Mouse (Mus musculus): ENCODE data around the gene Ppa1.

The Ppa1 gene

DNA sequence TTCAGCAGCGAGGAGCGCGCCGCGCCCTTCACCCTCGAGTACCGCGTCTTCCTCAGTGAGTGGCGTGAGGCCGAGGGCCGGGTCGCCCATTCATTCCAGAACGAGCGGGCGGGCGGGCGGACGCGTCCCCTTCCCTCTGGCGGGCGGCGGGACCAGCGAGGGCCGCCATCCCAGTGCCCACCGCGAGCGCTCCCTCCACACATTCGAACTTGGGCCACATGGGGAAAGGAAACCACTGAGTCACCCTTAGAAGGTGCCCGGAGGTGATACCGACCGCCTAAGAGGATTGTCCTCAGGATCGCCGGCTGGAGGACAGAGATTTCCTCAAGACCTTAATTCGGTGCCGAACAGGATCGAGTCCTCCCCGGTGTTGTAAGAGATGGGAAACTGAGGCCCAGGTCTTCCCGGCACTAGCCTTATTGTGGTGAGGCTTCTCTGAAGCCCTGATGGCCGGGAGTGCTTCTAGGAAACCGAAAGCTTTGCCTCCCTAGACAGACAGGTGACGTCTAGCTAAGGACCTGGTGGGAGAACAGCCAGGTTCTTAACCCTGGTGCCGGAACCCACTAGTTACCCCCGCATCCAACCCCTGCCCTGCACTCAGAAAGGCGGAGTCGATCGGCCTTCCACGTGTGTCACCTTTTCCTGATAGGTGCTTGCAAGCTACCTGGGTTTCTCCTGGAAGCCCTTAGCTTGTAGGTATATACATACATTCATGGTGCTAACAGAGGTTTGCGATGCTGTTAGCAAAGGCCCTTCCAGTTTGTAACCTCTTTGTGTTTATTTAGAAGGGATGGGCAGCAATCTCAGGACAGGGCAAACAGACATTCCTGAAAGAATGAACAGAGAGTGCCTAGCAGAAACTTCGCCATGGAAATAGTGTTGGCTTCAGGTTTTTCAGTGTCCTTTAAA lies 639 bp downstream of the Ppa1 start:
- DNase-seq (ENCODE audit: low spot score), result peak; percentile 16

DNA sequence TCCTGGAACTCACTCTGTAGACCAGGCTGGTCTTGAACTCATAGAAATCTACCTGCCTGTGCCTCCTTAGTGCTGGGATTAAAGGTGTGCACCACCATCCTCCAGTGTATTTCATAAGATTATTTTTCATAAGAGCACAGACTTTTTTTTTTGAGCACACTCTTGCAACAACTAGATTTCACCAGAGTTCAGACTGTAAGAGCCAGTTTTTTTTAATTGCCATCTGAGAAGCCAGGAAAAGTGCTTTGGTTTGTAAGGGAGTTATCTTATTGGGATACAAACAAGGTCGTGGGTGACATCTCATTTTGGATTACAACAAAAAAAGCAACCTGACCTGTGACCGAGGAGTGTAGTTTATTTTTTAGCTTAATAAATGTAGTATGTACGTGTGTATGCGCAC lies 5.8 kb downstream of the Ppa1 start:
- no peak for DNase-seq (ENCODE audit: low spot score)

DNA sequence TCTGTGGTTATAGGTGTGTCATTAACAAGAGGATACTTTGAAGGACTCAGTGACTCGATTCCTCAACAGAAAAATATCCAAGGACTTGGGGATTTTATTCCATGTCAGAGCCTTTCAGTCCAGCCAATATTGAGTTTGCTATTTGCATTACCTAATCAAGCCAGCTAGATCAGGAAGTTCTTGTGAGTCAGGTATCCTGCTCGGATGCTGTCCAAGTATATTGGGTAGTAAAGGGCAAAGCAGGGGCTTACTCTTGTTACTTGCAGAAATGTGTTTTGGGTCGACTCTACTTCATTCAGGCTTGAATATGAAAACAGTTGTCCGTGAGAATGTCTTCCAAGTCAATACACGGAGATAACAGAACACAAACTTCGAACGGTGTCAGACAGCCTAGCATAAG lies 6.3 kb downstream of the Ppa1 start:
- DNase-seq (ENCODE audit: low spot score), result no peak

DNA sequence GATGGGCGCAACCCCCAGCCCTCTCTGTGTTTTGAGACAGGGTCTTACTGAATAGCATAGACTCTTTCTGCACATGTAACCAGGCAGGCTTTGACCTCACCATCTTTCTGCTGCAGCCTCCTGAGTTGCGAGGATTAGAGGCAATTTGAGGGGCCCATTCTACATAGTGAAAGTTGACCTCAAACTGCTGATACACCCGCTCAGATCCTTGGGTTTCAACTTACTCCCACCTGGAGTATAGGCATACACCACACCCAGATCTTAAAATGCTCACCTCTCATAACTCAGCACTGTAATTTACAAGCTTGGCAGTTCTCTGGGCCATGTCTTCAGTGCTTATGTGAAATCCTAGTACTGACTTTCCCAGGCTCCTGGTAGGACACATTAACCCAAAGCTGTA lies 6.8 kb downstream of the Ppa1 start:
- DNase-seq (ENCODE audit: low spot score), result no peak

DNA sequence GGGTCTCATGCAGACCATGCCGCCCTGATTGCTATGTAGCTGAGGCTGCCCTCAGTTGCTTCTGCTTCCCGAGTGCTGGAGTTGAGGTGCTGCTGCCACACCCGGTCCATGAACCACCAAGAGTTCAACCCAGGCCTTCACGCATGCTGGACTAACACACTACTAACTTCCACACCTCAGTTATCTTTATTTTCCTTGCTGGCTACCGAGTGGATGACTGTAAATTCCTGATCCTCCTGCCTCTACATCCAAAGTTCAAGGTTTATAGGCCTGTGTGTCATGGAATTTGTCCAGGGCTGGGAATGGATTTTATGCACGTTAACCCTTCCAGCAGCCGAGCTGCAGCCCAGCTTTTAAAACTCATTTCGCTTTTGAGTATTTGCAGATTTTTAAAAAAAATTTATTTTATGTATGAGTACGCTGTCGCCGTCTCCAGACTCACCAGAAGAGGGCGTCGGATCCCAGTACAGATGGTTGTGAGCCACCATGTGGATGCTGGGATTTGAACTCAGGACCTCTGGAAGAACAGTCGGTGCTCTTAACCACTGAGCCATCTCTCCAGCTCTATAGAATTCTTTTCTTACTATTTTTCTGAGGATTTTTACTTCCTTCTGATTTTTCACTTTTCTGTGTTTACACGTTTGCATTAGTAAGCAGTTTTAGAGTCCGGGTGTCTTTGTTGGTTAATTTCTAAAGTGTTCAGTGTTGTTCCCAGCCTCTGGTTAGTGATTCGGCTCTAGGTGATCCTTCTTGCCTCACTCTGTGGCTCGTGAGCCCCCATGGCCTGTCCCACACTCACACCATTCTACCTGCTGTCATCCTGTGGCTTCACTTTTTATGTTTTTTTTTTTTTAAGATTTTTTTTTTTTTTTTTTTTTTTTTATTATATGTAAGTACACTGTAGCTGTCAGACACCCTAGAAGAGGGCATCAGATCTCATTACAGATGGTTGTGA lies 8.9 kb downstream of the Ppa1 start:
- no peak for DNase-seq (ENCODE audit: low spot score)

DNA sequence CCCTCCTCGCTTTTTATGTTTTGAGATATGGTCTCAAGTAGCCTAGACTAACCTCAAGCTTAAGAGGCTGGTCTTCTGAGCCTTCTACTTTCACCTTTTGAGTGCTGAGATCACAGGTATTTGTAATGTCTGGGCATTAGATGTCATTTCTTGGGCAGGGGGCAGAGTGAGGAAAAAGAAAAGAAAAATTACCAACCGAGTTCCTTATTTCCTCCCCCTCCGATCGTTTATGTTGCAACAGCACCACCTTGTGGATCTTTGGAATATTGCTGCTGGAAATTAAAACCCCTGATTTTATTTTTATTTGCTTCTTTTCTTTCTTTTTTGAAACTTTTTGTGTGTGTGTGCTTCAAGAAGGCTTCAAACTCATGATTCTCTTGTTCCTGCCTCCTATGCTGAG lies 9.6 kb downstream of the Ppa1 start:
- peak; percentile 60 for DNase-seq (ENCODE audit: low spot score)

DNA sequence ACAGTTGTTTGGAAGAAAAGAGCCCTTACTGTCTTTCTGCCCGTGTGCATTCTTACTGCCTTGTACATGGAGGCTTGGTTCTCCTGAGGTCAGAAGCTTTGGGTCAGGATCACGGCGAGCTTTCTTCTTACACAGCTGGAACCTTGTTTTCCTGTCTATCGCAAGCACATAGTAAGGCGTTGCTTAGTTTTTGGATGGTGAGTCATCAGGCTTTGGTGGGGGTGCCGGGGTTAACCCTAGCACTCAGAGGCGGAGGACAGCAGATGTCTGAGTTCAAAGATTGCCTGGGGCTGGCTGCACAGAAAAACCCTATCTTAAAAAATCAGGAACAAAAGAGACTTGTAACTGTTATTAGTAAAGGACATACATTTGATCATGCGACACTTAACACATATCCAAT lies 13.5 kb downstream of the Ppa1 start:
- DNase-seq (ENCODE audit: low spot score), result peak; percentile 39

DNA sequence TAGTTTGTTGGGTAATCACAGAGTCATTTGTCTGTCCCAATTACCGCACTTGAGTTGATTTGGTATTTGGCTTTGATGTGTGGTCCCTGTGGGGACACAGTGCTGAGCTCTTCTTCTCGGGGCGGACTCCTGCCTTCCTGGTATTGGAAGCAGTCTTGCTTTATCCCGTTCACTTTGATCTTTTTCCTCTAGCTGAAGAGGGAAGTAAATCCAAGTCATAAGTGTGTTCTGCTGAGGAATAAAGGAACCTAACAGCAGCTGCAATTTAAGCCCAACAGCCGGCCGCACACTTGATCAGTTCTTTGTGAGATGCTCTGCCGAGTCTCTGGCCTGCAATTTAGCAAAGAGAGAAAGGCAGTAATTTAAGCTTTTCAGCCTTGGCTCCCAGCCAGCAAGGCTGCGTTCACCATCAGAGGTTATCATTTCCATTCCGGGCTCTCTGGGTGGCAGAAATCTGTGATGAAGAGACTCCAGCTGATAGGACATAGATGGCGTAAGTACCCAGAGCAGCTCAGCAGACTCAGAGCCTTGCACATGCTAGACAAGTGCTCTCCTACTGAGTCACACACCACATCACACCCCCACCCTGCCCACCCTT lies 14.1 kb downstream of the Ppa1 start:
- DNase-seq (ENCODE audit: low spot score), result peak; percentile 54

DNA sequence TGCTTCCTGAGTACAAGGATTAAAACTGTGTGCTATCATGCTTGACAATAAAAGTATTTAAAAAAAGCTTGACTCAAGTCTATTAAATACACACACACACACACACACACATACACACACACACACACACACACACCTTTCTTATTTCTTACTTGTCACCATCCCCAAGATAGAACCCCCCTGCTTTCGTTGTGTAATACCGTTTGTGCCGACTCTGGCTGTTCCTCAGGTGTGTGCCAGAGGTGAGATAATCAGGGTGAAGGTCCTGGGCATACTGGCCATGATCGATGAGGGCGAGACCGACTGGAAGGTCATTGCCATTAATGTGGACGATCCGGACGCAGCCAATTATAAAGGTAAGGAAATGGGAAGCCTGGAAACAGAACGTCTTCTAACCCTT lies 16.8 kb downstream of the Ppa1 start:
- no peak for DNase-seq (ENCODE audit: low spot score)

DNA sequence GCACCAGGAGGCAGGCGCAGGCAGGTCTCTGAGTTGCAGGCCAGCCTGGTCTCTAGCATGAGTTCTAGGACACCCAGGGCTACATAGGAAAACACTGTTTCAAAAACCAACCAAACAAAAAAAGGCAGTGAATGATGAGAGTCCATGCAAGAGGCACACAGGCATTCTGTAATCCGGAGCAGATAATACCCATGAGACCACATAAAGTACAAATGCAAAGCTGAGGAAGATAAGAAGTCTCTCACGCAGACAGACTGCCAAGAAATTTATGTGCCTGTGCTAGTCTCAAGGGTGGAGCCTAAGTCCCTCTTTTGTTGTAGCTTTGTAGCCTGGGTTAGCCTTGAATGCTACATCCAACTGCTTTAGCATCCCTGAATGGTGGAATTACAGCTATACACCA lies 17.3 kb downstream of the Ppa1 start:
- DNase-seq (ENCODE audit: low spot score), result peak; percentile 48

DNA sequence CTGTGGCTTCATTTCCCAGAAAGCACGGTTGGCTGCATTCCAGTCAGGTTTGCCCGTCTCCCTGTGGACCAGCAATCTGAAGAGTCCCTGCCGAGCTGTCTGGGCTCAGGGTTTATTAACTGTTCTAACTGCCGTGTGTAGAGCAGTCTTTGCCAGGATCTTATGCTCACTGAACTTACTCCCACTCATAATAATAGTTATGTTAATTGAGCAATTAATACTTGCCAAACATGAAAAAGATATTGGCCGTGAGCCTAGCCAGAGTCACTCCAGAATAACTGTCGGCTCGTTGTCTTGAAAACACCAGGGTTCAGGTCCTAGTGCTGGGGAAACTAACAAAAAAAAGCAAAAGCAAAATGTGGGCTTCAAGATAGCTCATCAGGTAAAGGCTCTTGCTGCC lies 20.9 kb downstream of the Ppa1 start:
- DNase-seq (ENCODE audit: low spot score), result no peak

DNA sequence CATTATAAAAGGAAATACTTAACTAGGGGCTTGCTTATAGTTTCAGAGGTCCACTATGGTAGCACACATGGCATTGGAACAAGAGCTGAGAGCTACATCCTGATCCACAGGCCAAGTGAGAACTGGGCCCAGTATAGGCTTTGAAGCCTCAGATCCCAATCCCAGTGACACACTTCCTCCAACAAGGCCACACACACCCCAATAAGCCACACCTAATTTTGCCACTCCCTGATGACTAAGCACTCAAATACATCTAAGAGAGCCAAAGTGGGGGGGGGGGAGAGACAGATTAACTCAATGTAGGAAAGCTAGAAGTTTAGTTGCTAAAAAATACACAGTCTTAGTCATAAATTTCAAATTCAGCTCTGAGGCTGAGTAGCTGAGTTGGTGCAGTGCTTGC lies 21.5 kb downstream of the Ppa1 start:
- peak; percentile 44 for DNase-seq (ENCODE audit: low spot score)

DNA sequence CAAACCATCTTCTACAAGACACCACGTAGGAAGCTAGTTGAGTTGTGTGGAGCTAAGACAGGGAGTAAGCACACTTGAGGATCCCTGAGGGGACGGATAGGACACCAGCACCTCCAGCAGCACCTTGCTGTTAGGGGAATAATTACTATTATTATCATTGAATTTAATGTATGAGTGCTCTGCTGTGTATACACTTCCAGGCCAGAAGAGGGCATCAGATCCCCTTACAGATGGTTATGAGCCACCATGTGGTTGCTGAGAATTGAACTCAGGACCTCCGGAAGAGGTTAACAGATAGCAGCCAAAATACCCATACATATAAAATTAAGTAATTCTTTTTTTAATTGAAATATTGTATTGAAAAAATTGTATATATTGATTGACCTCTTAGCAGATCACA lies 22.4 kb downstream of the Ppa1 start:
- no peak for DNase-seq (ENCODE audit: low spot score)

DNA sequence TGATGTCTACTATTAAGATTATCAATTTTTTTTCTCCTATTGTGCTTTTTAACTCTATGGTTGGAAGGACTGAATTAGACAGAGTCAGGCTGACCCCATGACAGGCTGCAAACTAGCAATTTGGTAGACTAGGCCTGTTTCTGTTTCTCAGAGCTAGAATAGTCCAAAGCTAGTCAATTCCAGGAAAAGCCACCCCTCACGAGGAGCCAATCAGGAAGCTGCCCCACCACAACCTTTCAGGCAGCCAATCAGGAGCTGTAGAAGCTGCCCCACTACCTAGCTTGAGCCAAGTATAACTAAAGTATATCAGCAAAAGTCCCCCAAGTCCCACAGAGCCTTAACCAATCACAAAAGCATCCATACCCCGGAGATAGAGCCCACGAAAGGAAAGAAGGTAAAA lies 27.6 kb downstream of the Ppa1 start:
- no peak for DNase-seq (ENCODE audit: low spot score)

DNA sequence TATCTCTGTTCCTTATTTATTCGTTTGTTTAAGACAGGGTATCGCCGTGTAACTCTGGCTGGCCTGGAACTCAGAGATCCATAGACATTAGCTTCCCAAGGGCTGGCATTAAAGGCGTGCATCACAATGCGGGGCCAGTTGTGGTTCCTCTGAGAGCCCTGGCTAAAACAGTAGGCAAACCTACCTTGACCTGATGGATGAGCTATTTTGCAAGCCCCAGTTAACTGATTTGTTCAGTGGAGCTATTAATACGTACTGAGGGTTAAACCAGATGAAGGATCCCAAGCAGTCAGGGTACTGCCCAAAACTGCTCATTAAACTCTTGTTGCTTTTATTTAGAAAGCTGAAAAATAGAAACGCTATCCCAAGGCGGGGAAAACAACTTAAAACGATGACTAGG lies 31.2 kb downstream of the Ppa1 start:
- no peak for DNase-seq (ENCODE audit: low spot score)

DNA sequence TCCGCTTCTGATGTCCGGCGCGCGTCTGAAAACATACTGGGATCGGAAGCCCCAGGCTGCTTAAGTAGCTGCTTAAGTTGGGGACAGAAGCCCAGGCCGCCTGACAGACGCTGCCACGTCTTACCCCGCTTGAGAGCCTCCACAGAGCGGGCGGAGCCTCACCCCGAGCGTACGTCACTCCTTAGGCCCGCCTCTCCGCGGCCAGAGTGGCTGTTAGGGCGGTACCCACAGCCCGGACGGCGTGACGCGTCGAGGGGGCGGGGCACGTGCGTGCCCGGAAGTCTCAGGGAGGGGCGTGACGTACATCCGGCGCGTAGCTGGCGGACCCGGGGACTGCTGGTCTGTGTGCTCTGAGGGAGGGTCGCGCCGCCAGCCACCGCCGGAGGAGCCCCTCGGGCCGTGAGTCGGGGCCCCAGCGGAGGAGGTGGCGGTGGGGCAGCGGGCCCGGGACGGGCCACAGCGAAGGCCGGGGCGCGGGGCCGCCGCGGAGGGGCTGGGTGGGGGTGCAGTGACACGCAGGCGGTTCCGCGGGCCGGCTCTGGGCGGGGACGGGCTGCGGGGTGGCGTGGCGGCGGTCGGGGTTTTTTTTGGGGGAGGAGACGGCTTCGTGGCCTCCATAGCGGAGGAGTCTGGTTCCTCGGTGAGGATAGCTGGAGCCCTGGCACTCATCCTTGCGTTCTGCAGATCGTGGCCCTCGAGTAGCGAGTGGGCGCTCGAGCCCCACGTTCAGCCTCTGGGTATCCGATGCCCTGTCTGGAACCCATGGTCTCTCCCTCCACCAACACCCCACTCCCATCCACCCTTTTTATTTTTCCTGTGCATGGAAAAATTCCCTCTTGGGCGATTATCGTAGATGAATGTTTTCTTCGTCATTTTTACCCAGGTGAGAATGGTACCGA lies 31.9 kb downstream of the Ppa1 start, which contains the start of gene Sar1a:
TSS of gene Sar1a (plus strand) at position 285 of the 899 bp plus-strand sequence.
- DNase-seq (ENCODE audit: low spot score), result peak; percentile 98

DNA sequence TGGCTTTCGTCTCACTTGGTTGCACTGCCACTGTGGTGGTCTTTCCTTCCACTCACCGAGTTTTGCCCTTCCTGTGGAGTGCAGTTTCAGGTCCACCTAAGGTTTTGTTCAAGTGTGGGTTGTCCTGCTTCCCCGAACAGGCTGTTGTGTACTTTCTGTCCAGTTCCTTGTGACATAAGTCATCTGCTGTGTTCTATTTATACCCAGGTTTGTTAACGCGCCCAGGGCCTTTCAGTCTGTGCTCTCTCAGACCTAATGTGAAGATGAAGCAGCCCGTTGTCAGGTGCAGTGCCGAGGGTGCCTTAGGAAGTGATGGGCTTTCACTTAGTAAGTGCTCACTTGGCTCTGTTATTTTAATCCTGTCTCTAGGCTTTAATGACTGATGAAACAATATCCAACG lies 41.1 kb downstream of the Ppa1 start:
- no peak for DNase-seq (ENCODE audit: low spot score)

DNA sequence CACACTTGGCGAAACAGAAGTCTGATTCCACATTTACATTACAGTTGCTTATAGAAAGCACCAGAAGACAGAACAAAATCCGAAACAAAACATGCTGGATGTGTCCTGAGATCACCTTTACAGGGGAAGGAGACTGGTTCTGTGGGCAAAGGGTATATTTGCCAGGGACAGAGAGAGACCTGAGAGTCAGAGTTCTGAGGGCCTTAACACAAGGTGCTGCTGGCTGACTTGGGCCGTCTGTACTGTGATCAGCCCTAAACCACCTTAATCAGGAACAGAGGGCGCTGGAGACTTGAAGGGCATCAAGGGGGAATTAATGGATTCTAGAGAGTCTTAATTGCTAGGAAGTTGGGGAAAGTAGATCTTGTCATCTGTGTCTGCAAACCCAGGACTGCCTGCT lies 45.2 kb downstream of the Ppa1 start:
- DNase-seq (ENCODE audit: low spot score), result no peak

DNA sequence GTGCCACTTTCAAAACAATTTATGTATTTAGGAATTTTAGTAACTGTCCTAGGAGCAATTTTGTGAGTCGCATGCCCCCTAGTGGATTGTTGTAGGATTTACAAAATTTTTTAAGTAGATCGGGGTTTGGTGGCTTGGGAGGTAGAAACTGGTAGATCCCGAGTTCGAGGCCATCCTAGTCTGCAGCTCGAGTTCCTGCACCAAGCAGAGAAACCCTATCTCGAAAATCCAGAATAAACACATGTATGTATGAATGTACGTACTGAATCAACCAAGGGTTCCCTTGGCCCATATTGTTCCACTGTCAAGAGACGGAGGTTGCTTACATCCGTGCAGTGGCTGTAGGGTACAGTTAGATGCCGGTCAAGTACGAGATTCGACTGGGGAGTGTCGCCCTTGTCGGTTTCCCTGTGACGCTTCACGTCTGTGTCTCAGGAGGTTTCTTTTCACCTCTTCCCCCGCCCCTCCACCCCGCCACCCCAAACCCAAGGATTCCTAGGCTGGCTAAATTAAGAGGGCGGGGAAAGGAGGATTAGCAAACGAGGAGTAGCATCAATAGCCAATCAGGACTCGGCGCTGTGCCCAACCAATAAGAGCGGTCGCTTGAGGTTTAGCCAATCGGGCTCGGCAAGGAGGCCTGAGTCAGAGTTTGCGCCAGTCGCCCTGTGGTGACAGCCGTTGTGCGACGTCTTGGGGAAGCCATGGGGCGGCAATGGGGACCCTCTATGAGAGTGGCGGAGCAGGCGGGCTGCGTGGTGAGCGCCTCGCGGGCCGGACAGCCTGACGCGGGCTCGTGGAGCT lies 46.7 kb downstream of the Ppa1 start, which contains the start of gene Tysnd1:
TSS of gene Tysnd1 (plus strand) at position 645 of the 801 bp plus-strand sequence.
- DNase-seq (ENCODE audit: low spot score), result peak; percentile 98

Data from MN1 (cell line).